Mouse (Mus musculus) frontal cortex, postnatal 36 days (tissue): Measurements from ENCODE around the gene Map1s.

Experiments
- DNase-seq, 2 experiments: peaks; one replicate each; pipeline ENCODE4 v3.0.0; 2022; ENCODE audit warnings: low spot score in 2 of 2

Map1s gene

GRCm38 (mm10) chr8:70898661-70899198, 7.0 kb upstream of the Map1s start:
- no peak for DNase-seq

DNA sequence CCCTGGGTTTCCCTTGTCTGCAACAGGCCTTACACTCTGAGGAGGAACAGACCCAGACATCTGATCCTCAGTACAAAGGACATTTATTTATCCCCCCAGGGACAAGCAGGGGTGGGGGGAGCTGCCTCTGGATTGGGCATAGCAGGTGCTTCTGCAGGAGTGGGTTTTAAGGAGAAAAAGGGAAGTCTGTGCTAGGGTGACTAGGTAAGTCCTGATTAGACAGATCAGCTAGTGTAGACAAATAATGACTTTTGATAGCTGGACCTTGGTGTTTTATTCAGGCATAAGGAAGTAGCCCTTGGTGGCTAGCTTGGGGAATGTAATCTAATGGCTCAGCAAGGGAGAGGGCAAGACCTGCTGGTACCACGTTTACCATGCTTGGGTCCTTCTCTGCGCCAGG, 6.5 kb upstream of the Map1s start:
- no peak for DNase-seq

GRCm38 (mm10) chr8:70900872-70901387, 4.8 kb upstream of the Map1s start:
- no peak for DNase-seq

- DNase-seq = no peak
Observed at GRCm38 (mm10) chr8:70902211-70902610, 3.5 kb upstream of the Map1s start.

GRCm38 (mm10) chr8:70903112-70903511, 2.6 kb upstream of the Map1s start:
- no peak for DNase-seq

DNA sequence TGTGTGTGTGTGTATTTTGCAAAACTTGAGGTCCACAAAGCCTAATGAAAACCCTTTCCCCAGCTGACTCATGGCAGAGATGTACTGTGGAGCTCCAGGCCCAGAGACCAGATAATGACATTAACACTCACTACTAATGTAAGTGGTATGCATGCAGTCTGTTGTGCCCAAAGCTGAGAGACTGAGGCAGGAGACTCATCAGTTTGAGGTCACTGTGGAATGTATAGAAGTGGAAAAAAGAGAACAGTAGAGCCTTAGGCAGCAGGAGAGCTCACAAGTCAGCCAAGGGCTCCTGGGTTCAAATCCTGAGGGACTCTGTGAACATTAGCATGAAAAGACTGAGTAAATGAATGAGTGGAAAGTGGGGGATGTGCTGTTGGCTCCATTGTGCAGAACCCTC, 2.1 kb upstream of the Map1s start:
- DNase-seq = no peak

- no peak for DNase-seq
Observed at GRCm38 (mm10) chr8:70904532-70904931, 1.2 kb upstream of the Map1s start.

GRCm38 (mm10) chr8:70905463-70905830, 285 bp upstream of the Map1s start:
- no peak for DNase-seq

DNA sequence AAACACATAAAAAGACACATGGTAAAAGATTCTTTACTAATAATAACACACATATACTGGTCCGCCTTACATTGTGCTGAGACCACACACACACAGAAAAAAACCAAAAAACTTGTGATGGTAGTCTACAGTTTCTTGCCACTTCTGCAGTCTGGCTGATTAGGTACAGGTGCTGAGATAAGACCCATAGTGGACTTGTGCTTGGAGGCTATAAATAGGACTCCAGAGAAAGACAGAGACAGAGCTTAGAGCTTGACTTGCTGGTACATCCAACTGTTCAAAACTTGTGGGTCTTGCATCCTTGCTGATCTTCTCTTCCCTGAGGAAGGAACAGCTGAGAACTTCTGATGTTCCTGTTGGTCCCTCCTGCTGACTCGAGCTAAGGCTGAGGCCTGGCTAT, 1.8 kb downstream of the Map1s start:
- no peak for DNase-seq

DNA sequence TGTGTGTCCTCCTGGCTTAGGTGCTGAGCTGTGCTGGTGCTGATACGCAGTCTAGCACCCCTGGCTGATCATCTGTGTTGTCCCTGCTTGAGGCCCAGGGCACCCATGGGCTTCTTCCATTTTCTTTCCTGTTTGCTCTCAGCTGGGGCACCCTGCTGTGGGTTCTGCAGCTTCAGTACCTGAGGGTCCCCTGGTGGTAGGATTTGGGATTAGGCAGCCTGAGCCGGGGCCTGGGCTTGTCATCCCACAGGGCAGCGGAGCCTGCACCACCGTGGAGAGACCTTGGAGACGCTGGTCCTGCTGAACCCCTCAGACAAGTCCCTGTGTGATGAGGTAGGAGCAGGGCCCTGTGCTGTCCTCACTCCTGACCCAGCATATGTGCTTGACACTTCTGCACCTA, 5.9 kb downstream of the Map1s start:
- DNase-seq = no peak

DNA sequence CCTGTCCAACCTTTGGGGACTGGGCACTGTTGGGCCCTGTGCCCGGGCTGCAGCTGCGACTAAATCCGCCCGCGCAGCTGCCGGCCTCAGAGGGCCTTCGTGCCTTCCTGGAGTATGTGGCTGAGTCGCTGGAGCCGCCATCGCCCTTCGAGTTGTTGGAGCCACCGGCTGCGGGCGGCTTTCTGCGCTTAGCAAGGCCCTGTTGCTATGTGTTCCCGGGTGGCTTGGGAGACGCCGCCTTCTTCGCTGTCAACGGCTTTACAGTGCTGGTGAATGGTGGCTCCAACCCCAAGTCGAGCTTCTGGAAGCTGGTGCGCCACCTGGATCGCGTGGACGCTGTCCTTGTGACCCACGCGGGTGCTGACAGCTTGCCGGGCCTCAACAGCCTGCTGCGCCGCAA, 7.2 kb downstream of the Map1s start:
- no peak for DNase-seq

GRCm38 (mm10) chr8:70913523-70913922, 7.8 kb downstream of the Map1s start:
- DNase-seq = no peak

DNA sequence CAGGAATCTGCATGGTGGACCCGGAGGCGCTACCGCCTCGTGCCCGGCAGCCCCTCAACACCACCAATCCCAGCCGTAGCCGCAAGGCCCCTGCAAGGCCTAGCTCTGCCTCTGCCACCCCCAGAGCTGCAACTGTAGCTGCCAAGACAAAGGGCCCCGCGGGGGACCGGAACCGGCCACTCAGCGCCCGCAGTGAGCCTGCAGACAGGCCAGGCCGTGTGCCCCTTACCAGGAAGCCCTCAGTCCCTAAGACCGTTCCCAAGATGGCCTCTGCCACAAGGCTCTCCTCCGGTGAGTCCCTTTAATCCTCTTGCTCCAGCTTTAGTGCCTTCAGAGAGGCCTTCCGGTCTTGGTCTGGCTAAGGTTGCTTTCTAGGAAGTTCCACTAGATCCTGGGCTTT, 9.0 kb downstream of the Map1s start:
- DNase-seq = no peak

DNA sequence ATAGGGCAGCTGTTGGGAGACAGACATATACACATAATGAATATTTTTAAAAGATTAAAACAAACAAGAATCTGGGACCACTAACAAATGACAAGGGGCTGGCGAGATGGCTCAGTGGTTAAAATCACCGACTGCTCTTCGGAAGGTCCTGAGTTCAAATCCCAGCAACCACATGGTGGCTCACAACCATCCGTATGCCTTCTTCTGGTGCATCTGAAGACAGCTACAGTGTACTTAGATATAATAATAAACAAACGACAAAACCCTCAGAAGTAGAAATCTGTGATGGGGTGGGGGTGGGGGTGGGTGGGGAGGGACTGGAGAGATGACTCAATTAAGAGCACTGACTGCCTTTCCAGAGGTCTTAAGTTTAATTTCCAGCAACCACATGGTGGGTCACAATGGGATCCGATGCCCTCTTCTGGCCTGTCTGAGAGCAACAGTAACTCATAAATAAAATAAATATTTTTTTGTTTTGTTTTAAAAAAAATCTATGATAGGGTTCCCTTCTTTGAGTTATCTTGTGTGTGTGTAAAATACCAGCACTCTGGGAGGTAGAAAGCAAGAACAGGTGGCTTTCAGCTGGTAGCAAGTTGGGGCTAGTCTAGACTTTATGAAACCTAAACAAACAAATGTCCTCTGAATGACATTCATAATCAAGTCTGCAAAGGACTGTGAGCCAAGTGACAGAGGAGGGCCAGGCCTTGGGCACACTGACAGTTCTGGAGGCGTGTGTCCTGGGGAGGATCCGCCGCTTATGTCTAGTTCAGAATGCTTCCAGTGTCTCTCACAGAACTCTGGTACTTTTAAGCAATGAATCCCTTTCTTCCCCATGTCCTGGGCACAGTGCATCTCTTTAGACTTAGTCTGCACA, 14.6 kb downstream of the Map1s start:
- no peak for DNase-seq

DNA sequence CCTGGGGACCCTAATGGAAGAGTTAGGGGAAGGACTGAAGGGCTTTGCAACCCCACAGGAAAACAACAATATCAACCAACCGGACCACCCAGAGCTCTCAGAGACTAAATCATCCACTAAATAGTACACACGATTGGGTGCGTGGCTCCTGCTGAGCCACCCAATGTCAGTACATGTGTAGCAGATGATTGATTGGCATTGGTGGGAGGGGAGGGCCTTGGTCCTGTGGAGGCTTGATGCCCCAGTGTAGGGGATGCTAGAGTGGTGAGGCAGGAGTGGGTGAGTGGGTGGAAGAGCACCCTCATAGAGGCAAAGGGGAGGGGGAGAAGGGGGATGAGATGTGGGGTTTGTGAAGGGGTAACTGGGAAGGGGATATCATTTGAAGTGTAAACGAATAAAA, 18.4 kb downstream of the Map1s start:
- DNase-seq = no peak

DNA sequence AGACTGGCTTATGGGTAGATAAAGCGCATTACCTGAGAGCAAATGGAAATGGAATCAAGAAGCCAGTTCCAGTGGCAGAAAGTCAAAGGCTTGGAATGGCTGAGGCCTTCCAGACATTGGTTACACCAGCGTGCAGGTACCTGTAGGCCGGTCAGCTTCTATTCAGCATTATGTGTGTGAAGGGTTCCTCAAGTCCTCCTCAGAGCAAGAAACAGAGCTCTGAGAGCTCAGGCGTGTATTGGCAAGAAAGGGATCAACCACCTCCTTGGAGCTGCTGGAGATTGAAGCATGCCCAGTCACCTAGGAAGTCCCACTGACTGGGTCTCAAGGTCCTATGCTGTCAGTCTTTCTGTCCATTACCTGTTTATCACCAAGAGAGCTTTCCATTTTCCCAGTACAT, 20.0 kb downstream of the Map1s start:
- no peak for DNase-seq

GRCm38 (mm10) chr8:70926396-70926795, 20.7 kb downstream of the Map1s start:
- peak in 1 of 2 experiments; percentile 30 for DNase-seq

DNA sequence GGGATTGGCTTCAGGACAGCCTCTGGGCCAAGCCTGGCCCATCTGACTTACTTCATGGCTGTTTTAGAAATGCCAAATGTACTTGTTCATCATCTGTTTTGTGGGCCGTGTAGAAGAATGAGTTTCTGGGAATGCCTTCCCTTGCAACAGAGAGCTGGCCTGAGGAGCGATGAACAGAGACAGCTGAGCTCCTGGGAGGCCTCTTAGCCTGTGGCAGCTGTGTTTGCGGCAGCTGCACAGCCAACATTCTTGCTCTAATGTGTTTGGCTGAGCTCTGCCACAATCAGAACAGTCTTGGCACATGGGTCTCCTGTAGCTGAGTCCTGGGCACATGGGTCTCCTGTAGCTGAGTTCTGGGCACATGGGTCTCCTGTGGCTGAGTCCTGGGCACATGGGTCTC, 22.4 kb downstream of the Map1s start:
- no peak for DNase-seq

DNA sequence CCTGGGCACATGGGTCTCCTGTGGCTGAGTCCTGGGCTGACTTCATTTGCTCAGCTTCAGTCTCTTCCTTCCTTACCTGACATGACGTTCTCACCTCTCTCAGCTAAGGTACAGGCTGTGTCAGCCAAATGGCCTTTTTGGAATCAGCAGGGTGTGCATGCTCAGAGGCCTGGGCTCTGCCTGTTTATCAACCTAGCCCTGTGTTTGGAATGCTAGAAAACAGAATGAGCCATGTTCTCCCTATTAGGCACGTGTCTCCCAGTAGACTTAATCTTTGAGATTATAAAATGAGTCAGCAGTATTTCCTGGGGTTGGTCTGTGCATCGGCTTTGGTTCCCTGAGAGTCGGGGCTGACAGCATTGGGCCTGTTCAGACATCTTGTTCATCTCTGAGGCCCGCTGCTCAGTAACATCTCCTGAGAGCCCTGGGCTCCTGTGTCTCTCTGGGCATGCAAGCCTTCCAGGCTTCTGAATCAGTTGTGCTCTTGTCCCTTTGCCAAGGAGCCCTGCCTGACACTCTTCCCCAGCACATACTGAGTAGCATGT, 23.1 kb downstream of the Map1s start:
- DNase-seq = no peak

- DNase-seq = no peak
Observed at GRCm38 (mm10) chr8:70931731-70932130, 26.0 kb downstream of the Map1s start.

DNA sequence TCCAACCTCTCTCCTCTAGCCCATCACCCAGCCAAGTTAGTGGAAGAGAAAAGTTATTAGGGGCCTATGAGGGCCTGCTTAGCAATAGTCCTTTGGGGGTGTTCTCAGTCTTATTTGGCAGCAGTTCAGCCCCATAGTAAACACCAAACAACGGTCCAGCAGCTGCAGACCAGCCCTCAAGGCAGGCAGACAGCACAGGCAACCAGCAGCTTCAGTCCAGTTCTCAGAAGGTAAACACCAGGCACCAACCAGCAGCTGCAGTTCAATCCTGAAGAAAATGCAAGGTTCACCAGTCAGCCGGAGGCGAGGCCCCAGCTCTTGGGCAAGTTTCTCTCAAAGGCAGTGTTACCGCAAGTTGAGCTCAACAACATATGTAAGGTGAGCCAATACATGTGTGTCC, 27.3 kb downstream of the Map1s start:
- DNase-seq = no peak

GRCm38 (mm10) chr8:70934786-70935185, 29.1 kb downstream of the Map1s start:
- no peak for DNase-seq

DNA sequence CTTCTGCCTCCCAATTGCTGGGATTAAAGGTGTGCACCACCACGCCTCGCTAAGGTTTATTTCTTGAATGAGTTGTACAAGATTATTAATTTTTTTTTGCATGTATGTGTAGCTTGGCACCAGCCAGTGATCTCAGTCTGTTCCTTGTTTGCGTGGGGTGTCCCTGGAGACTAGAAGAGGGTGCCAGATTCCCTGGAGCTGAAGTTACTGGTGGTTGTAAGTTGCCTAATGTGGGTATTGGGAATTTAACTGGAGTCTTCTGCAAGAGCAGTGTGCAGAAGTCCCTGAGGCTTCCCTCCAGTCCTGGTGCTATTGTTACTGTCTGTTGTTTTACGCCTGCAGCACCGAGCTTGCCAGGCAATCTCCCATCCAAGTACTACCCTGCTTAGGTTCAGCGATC, 31.5 kb downstream of the Map1s start:
- DNase-seq = no peak
